Mouse (Mus musculus) adrenal gland, postnatal 36 days (tissue): ENCODE data around the gene Pole2. TPM values are rescaled to one million over a fixed set of nuclear protein-coding genes. Genes with fewer than 3 reads are reported as not detected.
"Not testable (repeated sequence)": the region's sequence is repeated elsewhere in the genome, so short reads cannot be mapped to it uniquely, and the experiment has no call there.

Experiments used
- DNase-seq, 2 experiments: peaks; one replicate each; pipeline ENCODE4 v3.0.0; 2021; ENCODE audit warnings: mixed read lengths in 1 of 2
- microRNA-seq: library from miRNA; unstranded; fragments of <30 nt; microRNA quantifications from one replicate; pipeline ENCODE4 v1.2.0, GENCODE M21; 2021
- total RNA-seq, 2 experiments: library from RNA; stranded (reverse); gene quantifications; 2 replicates each; pipeline ENCODE4 v1.2.3; 2021

The Pole2 gene
- total RNA-seq, 2 experiments from 2014 or later = 3.0 TPM

DNA sequence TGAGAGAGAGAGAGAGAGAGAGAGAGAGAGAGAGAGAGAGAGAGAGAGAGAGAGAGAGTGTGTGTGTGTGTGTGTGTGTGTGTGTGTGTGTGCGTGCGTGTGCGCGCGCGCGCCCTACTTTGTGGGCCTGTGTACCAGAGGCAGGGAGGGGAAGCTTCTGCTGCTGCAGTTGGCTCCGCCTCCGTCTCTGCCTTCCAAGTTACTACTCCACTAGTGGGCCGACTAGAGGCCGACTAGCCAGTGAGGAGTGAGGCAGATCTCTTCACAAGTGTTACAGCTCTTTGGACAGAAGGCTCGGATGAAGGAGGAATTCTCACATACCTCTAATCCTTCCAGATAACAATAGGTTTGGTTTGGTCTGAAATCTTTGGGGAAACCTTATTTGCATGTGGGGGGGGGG is 48.6 kb downstream of the Pole2 start:
- DNase-seq = no peak

DNA sequence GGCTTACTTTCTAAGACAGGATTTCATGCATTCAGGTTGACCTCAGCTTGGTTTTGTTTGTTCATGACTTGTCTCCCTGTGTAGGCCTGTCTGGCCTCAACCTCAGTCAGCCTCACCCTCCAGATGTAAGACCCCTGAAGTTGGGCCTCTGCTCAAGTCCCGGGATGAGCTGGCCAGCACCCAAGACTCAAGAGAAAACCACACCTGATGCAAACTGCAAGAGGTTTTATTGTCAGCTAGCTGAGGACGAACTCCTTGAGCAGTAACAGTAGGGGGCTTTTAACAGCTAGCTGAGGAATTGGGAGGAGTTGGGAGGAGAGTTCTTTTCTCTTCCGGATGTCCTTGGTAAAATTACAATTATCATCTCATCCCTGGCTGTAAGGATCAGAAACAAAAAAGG is 50.5 kb downstream of the Pole2 start:
- no peak for DNase-seq

DNA sequence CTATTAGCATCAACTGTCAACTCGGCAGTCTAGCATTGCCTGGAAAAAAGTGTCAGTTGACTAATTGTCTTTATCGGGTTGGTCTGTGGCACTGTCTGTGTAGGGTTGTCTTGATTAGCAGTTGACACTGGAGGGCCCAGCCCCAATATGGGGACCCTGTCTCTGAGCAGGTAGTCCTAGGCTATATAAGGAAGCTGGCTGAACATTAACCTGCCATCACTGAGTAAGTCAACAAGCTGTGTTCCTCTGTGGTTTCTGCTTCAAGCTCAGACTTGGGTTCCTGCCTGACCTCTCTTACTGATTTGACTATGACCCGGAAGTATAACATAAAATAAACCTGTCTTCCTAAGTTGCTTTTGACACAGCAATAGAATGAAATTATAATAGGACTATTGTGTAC is 52.0 kb downstream of the Pole2 start:
- no peak for DNase-seq

DNA sequence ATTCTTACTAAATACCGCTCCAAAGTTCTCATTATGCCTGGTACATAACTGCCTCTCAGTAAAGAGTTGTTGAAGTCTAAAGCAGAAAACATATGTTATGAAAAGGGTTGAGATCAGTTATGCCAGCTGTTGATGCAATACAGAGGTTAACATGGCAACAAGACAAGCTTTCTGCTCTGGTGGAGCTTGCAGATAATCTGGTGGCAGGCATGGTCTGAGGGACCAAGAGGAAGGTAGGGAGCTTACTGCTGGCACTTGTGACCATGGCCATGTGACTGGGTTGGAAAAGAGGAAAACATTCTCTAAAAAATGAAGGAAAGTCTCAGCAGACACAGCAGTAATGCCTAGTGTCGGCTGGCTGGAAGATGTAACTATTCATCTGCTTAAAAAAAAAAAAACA is 56.7 kb downstream of the Pole2 start:
- no peak for DNase-seq

DNA sequence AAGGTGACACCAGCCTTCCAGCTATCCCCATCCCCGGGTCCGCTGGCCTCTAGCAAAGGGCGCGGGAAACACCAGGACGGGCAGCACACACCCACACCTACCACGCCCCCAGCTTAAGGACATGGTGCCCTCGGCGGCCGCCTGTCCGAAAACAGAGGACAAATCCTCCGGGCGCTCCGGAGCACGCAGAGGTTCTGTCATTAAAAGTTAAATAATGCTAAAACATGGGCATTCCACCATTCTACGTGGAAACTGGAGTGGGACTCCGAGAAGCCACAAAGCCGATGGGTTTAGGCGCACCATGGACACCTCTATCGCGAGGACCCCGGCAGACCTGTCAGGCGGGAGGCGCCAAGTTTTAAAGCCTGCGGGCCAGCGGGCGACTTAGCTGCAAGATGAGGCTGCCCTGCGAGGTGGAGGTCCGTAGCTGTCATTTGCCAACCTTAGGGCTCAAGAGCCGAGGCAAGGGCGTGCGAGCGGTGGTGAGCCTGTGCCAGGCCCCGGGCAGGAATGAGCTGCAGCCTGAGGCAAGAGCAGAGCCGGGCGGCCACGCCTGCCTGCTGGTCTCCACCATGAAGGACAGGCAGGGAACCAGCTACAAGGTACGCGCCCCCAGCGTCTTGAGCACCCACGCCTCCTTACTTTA is 59.4 kb downstream of the Pole2 start, which contains the start of gene Lrr1:
Gene Lrr1 (plus strand): TSS at position 354 of the 646 bp plus-strand sequence.
- peak; percentile 87 to 90 for DNase-seq

DNA sequence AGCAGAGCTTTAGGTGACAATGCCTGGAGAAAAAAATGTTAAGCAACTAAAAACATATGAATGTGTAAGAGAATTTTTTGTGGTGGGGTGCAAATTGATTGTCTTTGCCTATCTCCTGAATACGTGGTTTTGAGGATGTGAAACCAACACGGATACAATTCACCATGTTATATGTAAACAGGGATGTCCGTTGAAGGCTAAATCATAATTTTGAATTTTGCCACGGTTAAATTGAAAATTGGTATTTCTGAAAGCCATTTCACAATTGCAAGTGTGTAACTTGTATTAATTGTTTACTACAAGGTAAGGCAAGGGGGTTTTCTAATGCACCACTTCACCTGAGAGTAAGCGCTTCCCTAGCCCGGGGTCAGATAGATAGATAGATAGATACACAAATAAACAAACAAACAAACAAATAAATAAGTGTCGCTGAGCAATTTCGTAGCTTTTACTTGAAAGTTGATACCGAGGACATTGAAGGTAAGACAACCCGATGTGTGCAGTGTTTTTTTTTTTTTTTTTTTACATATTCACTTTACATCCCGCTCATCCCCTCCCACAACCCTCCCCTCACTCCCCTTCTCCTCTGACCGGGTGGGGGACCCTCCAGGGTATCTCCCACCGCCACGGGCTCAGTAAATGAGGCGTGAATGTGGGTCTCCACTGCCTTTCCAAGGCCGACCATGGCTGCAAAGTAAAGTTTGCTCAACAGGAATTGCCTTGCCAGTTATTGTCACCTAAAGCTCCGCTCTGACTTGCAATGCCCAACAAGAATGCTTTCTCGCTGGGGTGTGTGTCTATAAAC is 60.1 kb downstream of the Pole2 start:
- DNase-seq = no peak

DNA sequence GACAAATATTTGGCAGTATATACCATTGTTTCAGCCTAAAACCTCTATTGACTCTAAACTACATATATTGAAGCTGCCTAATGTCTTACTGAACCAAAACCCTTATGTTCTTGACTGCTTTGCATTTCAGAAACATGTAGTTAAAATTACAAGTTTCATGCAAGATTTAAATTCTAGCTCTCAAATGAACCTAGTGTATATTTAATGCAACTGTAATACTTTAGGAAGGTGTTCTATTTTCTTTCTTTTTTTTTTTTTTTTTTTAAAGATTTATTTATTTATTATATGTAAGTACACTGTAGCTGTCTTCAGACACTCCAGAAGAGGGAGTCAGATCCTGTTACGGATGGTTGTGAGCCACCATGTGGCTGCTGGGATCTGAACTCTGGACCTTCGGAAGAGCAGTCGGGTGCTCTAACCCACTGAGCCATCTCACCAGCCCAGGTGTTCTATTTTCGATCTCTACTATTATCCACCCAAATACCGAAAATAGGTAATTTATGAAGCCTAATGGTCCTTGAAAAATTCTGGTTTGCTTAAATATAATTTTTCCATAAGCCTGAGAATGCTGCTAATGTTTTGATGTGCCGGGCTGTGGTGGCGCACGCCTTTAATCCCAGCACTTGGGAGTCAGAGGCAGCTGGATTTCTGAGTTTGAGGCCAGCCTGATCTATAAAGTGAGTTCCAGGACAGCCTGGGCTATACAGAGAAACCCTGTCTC is 61.0 kb downstream of the Pole2 start:
- DNase-seq = not testable (repeated sequence)

DNA sequence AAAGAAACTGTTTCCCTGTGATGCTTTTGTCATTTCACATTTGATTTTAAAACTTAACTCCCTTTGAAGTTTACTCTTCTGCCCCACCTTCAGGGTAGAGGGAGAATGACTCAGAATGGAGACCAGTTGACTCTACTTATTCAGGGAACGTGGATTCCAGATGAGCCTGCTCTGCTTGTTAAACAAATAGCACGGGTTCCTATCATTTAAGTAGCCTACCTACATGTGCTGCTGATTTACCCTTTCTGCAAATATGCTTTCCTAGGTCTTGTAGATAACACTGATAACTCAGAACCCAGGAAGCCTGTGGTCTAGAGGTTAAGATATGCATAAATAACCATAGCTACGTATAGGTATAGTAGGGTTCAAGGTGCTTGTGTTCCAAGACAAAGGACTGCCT is 63.1 kb downstream of the Pole2 start:
- DNase-seq = no peak

DNA sequence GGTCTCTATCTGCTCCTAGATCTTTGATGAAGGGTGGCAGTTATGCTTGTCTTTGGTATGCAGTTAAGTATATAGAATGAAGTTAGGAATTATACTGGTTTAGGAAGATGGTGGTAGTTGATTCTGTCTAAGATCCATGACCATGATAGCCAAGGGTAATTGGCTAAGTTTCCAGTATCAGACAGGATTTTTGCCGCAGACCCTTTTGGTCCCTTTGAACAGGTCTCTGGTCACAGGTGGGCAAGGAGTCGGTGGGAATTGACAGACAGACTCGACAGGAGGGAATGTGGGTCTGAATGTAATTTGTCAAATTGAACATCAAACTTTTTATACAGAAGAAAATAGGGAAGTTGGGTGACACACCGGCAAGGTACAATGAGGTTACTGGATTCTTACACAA is 64.4 kb downstream of the Pole2 start:
- not testable (repeated sequence) for DNase-seq

DNA sequence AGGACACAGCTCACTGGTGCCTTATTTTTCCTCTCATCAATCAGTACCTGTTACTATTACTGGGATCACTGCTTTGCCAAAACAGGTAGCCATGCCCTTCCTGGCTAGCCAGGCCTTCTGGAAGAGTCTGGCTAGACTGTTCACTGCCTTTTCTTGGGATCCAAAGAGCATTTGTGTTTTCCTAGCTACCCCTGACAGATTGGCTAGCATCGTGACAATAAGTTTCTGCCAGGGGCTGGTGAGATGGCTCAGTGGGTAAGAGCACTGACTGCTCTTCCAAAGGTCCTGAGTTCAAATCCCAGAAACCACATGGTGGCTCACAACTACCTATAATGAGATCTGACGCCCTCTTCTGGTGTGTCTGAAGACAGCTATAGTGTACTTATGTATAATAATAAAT is 67.3 kb downstream of the Pole2 start:
- DNase-seq = not testable (repeated sequence)

DNA sequence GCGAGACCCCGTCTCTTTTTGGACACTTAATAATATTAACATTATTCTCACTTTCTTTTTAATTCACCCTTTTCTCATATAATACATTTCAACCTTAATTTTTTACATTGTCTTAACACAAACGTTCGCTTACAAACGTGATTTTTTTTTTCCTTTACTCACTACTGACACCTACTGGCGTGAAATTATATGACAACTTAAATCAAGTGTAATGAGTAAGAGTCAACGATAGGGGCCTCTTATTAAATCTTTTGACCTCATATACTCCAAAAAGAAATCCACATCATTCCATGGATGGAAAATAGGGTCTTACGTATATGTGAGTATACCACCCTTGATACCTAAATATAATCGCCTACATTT is 68.4 kb downstream of the Pole2 start:
- peak in 1 of 2 experiments; percentile 20 for DNase-seq

DNA sequence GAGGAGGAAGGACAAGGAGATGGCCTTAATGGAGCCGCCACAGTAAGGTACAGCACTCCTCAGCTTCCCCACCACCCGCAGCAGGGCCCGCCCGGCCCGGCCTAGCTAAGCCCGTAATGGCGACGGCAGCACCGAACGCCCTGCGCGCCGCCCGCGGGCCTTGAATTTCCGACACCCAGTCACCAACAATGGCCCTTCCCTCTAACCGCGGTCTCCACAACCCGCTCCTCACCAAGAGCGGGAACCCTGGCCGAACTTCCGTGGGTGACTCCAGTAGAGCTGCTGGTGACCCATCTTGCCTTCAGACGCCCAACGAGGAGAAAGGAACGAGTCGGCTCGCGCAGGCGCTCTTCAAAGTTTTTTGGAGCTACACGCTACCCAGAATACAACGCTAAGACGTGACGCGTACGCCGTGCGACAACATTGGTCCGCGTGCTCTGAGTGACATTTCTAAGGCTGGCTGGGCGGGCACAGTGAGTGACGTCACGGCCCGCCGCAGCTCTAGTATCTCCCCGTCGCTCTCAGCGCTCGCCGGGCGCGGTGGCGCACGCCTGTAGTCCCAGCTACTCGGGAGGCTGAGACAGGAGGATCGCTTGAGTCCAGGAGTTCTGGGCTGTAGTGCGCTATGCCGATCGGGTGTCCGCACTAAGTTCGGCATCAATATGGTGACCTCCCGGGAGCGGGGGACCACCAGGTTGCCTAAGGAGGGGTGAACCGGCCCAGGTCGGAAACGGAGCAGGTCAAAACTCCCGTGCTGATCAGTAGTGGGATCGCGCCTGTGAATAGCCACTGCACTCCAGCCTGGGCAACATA is 69.0 kb downstream of the Pole2 start, which contains the start of gene Rps29:
Gene Rps29 (minus strand): TSS at position 422 of the 813 bp plus-strand sequence.
- peak; percentile 95 to 96 for DNase-seq

DNA sequence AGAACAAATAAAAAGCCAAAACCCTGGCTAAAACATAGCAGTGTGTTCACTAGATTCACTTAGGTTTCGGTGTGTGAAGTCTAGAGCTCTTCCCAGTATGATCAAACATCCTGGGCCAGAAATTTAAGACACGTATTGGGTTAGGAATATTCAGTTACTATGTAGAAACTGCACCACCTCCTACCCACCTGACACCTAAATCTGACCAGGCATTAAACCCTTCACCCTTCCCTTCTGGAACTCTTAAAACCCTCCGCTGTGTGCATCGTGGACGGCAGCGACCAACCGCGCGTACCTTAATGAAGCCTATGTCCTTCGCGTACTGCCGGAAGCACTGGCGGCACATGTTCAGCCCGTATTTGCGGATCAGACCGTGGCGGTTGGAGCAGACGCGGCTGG is 69.6 kb downstream of the Pole2 start:
- DNase-seq = no peak

DNA sequence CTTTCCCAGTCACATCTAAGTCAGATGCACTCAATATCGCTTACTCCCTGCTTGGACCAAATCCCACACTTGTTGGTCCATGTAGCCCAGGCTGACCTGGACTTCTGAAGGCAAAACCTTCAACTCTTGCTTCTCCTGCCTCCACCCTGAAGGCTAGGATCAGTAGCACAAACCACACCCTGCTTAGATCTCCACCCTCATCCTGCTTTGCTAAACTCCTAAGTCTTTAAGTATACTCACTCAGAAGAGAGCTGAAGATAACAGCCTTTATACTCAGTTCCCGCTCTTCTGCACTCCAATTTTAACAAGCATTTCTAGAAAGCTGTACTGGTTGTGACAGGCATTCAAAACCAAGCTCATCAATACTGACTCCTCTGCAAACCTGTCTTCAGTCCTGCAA is 70.9 kb downstream of the Pole2 start:
- DNase-seq = no peak

DNA sequence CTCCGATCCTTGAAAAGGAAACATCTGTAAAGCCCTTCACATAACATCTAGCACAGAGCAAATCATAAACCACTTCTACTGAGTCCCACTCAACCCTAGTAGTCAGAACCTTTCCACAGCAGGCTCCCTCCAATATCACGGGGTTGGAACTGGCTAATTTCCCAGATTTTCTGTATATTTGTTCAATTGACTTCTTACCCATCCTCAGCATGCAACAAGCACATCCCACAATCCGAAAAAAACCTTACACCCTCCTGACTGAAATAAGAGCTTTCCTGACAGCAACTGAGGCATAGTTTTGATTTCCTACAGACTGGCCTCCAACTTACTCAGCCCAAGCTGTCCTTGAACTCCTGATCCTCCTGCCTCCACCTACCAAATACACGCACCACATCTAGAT is 71.6 kb downstream of the Pole2 start:
- DNase-seq = no peak

DNA sequence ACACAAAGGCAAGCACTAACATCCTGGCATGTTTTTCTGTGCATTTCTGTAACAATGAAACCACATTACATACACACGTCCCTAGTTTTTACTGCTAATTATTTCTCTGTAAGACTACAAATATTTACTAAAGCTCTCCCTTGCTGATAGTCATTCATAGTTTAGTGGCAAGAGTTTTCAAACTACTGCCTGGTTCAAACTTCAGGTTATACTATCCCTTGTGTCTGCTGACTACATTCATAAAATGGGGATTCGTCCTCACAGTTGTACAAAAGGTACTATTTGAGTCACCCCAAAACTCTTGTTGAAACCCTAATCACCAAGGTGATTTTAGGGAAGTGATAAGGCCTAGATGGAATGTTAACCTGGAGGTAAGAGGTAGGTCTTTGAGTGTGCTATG is 72.1 kb downstream of the Pole2 start:
- DNase-seq = no peak

Small RNA genes lying within 50 kb of the gene (microRNA-seq; reads per million reads assigned to microRNA genes)
- gene Gm47287 = not detected
- gene Gm47295 = 3.5 reads per million, percentile 9 among the genes with 10 or more reads in this experiment

Other genes starting within 250 kb of the Pole2 start
- gene Rps29, start 69.0 kb downstream of the Pole2 start, total RNA-seq = 1,000 to 10,000 TPM; 1,319 to 1,411 TPM
- under 1 TPM; 0.46 to 0.86 TPM for gene Lrr1, start 59.4 kb downstream of the Pole2 start, total RNA-seq
- gene Rpl36al, start 44.1 kb downstream of the Pole2 start, total RNA-seq = 100 to 1,000 TPM; 617 to 646 TPM
- 10 to 100 TPM; 68.5 to 76.3 TPM for gene Mgat2, start 44.0 kb downstream of the Pole2 start, total RNA-seq
- gene Gm49383, start 31.1 kb downstream of the Pole2 start, total RNA-seq = 1 to 10 TPM; 4.9 to 6.3 TPM
- gene Dnaaf2, start 29.8 kb downstream of the Pole2 start, total RNA-seq = 1 to 10 TPM in 1 of 2 experiments, under 1 TPM in 1; 0.93 to 1.2 TPM
- 1 to 10 TPM; 4.8 to 5.7 TPM for gene Gm49384, start 23.9 kb downstream of the Pole2 start, total RNA-seq
- gene Klhdc1, start 13.0 kb upstream of the Pole2 start, total RNA-seq = 1 to 10 TPM; 4.9 to 8.0 TPM
- gene Klhdc2, start 68.5 kb upstream of the Pole2 start, total RNA-seq = 10 to 100 TPM; 58.1 to 69.0 TPM
- gene Nemf, start 129.0 kb upstream of the Pole2 start, total RNA-seq = 10 to 100 TPM; 43.7 to 45.6 TPM
- 100 to 1,000 TPM; 114 to 154 TPM for gene Arf6, start 144.0 kb upstream of the Pole2 start, total RNA-seq
- 1 to 10 TPM in 1 of 2 experiments, not detected in 1; 1.1 TPM for gene Gm9887, start 144.3 kb upstream of the Pole2 start, total RNA-seq